Comparison of ENCODE assay signal across 8 mouse cellular contexts in genomic region chr3:98061661-98062330, GRCm38 (mm10). TPM values are rescaled to one million over a fixed set of nuclear protein-coding genes. Genes with fewer than 3 reads are reported as not detected.
DNase-seq lines count a peak whose midpoint lies in the region; ATAC-seq and TF ChIP-seq lines count a peak whose summit lies in the region.

No protein-coding gene starts in this region.

- H3K4me1 ChIP-seq in midbrain, embryonic 10.5 days: peaks cover 52% of the 10 kb centered on the region
- H3K4me1 ChIP-seq in midbrain, postnatal 0 days (ENCODE audit: insufficient read depth, low read length): peaks cover 11% of the 10 kb centered on the region; the same call in 1 of the 2 replicates
- H3K4me1 ChIP-seq in limb, embryonic 10.5 days: peaks cover 94% of the 10 kb centered on the region
- H3K4me1 ChIP-seq in neural tube, embryonic 15.5 days: peaks cover 47% of the 10 kb centered on the region

- no peaks in the 10 kb centered on the region for H3K9me3 ChIP-seq in midbrain, embryonic 10.5 days (replicated peaks)
- H3K9me3 ChIP-seq in midbrain, postnatal 0 days (ENCODE audit: low read length): no peaks in the 10 kb centered on the region
- H3K9me3 ChIP-seq in limb, embryonic 10.5 days (replicated peaks): no peaks in the 10 kb centered on the region
- no peaks in the 10 kb centered on the region for H3K9me3 ChIP-seq in neural tube, embryonic 15.5 days (replicated peaks)

- 49% methylated on average over 13 of the region's 13 CpGs for WGBS in midbrain, embryonic 10.5 days
- WGBS in midbrain, postnatal 0 days: 48% methylated on average over 13 of the region's 13 CpGs
- WGBS in limb, embryonic 10.5 days: 48% methylated on average over 13 of the region's 13 CpGs
- 46% methylated on average over 13 of the region's 13 CpGs for WGBS in neural tube, embryonic 15.5 days

- 0 out of 2 replicates have a peak, but pooled peaks have one; percentile 22 for ATAC-seq in frontal cortex, adult (ENCODE audit: low TSS enrichment)
- ATAC-seq in midbrain, postnatal 0 days (ENCODE audit: low FRiP score): no peak
- ATAC-seq in neural tube, embryonic 15.5 days (ENCODE audit: low FRiP score): peak; percentile 12

- intact Hi-C loops in left cerebral cortex, postnatal 36 days (cut with DNase I): loop anchor here (5.0 kb wide), 1 partner anchor 151 kb away; no protein-coding TSS in a partner anchor

- no peak overlapping the region for H3K9ac ChIP-seq in midbrain, postnatal 0 days (replicated peaks; ENCODE audit: low read length, poor library complexity, severe bottlenecking)
- H3K9ac ChIP-seq in neural tube, embryonic 15.5 days (replicated peaks): no peak overlapping the region

- no peak overlapping the region for H3K4me2 ChIP-seq in midbrain, postnatal 0 days (ENCODE audit: low read depth, low read length, poor library complexity, severe bottlenecking)
- no peak overlapping the region for H3K4me2 ChIP-seq in neural tube, embryonic 15.5 days

- TF ChIP-seq CTCF in midbrain, postnatal 0 days (IDR thresholded peaks at IDR 0.05): no peak

- H3K36me3 ChIP-seq in midbrain, embryonic 10.5 days: peaks cover 3% of the 10 kb centered on the region; the same call in 1 of the 2 replicates
- no peaks in the 10 kb centered on the region for H3K36me3 ChIP-seq in midbrain, postnatal 0 days (ENCODE audit: insufficient read depth, low read length)
- peaks cover 6% of the 10 kb centered on the region; the same call in 1 of the 2 replicates for H3K36me3 ChIP-seq in limb, embryonic 10.5 days
- H3K36me3 ChIP-seq in neural tube, embryonic 15.5 days: no peaks in the 10 kb centered on the region

- H3K27me3 ChIP-seq in midbrain, embryonic 10.5 days (ENCODE audit: low read depth, poor library complexity, severe bottlenecking): no peaks in the 10 kb centered on the region
- no peaks in the 10 kb centered on the region for H3K27me3 ChIP-seq in midbrain, postnatal 0 days (ENCODE audit: insufficient read depth, low read length)
- H3K27me3 ChIP-seq in limb, embryonic 10.5 days (ENCODE audit: low read depth, poor library complexity, severe bottlenecking): no peaks in the 10 kb centered on the region
- H3K27me3 ChIP-seq in neural tube, embryonic 15.5 days (replicated peaks): no peaks in the 10 kb centered on the region

- peak overlapping the region; percentile 73 for H3K27ac ChIP-seq in midbrain, embryonic 10.5 days (replicated peaks)
- no peak overlapping the region for H3K27ac ChIP-seq in midbrain, postnatal 0 days (ENCODE audit: low read depth, low read length)
- peak overlapping the region; percentile 91 for H3K27ac ChIP-seq in limb, embryonic 10.5 days
- peak overlapping the region; percentile 79 for H3K27ac ChIP-seq in neural tube, embryonic 15.5 days (replicated peaks)

- no peak for DNase-seq in frontal cortex, postnatal 10 days (ENCODE audit: low spot score in 2 of 2)
- DNase-seq in midbrain, embryonic 10.5 days (ENCODE audit: low spot score): no peak
- DNase-seq in midbrain, postnatal 0 days (ENCODE audit: low spot score): no peak
- no peak for DNase-seq in limb, embryonic 10.5 days (ENCODE audit: low spot score)
- DNase-seq in layer of hippocampus, postnatal 36 days: no peak
- no peak for DNase-seq in left cerebral cortex, postnatal 36 days (ENCODE audit: low spot score in 2 of 2)

- no peak overlapping the region for H3K4me3 ChIP-seq in midbrain, embryonic 10.5 days
- H3K4me3 ChIP-seq in midbrain, postnatal 0 days (ENCODE audit: low read depth, low read length): no peak overlapping the region
- no peak overlapping the region for H3K4me3 ChIP-seq in limb, embryonic 10.5 days
- no peak overlapping the region for H3K4me3 ChIP-seq in neural tube, embryonic 15.5 days (replicated peaks)

RNA-seq across cellular contexts. Expression of gene Notch2, which starts 48.5 kb away (rescaled TPM):
- polyA plus RNA-seq in midbrain, embryonic 10.5 days (2016; fragmentation: Nextera tagmentation; extraction: Ambion mirVana): 16.1 and 16.6 TPM in 2 replicates
- 22.8 and 33.5 TPM in 2 replicates for total RNA-seq in midbrain, postnatal 0 days (2014; rRNA removed)
- polyA plus RNA-seq in midbrain, postnatal 0 days (2015; fragmentation: Nextera tagmentation; extraction: Ambion mirVana): 5.4 and 6.1 TPM in 2 replicates
- polyA plus RNA-seq in limb, embryonic 10.5 days (2016; fragmentation: Nextera tagmentation; extraction: Ambion mirVana): 22.7 and 29.6 TPM in 2 replicates
- polyA plus RNA-seq in neural tube, embryonic 15.5 days (2015; fragmentation: Nextera tagmentation; extraction: Ambion mirVana): 9.0 and 11.3 TPM in 2 replicates
- 10 to 100 TPM; 23.2 to 24.6 TPM for total RNA-seq in layer of hippocampus, postnatal 36 days (2021)
- total RNA-seq in left cerebral cortex, postnatal 36 days (2021): 10 to 100 TPM; 10.8 to 14.0 TPM
